Mouse (Mus musculus) MEL (cell line): Measurements from ENCODE around the gene Pde11a. TPM values are rescaled to one million over a fixed set of nuclear protein-coding genes. Genes with fewer than 3 reads are reported as not detected.

Experiments used
- DNase-seq: peaks from one replicate; pipeline ENCODE4 v3.0.0; 2011; ENCODE audit warnings: low read depth, low spot score
- H3K27ac ChIP-seq: 2 replicates; pipeline ENCODE4 v1.5.1; 2012; ENCODE audit warnings: low read depth, mild to moderate bottlenecking, control low read depth, low read length, moderate library complexity; ENCODE audit not compliant: control insufficient read depth
- H3K27me3 ChIP-seq, 2 experiments: fragments of 150-350 bp in 1 of 2; sonication (generic) in 1 of 2; 2 replicates each; pipeline ENCODE4 v1.6.1; 2012; ENCODE audit warnings: low read length in 2 of 2, mild to moderate bottlenecking in 2 of 2, improper control_type of control experiment in 1 of 2, moderate library complexity in 1 of 2; ENCODE audit not compliant: insufficient read depth in 2 of 2, control insufficient read depth in 1 of 2
- H3K36me3 ChIP-seq, 2 experiments: 2 replicates each; pipeline ENCODE4 v1.6.1; 2012 to 2014; ENCODE audit warnings: low read length in 2 of 2, improper control_type of control experiment in 1 of 2, inconsistent platforms in 1 of 2, mild to moderate bottlenecking in 1 of 2; ENCODE audit not compliant: insufficient read depth in 2 of 2, control insufficient read depth in 1 of 2
- H3K4me1 ChIP-seq, 2 experiments: fragments of 150-350 bp in 1 of 2; sonication (generic) in 1 of 2; 2 replicates each; pipeline ENCODE4 v1.6.1; 2012; ENCODE audit warnings: low read length in 2 of 2, improper control_type of control experiment in 1 of 2, mild to moderate bottlenecking in 1 of 2; ENCODE audit not compliant: insufficient read depth in 2 of 2, control insufficient read depth in 1 of 2
- H3K4me3 ChIP-seq, 2 experiments: fragments of 150-350 bp in 1 of 2; sonication (generic) in 1 of 2; 2 replicates each; pipeline ENCODE4 v1.5.1; 2012; ENCODE audit warnings: low read depth in 2 of 2, low read length in 2 of 2, mild to moderate bottlenecking in 2 of 2, moderate library complexity in 2 of 2, control low read depth in 1 of 2, improper control_type of control experiment in 1 of 2; ENCODE audit not compliant: control insufficient read depth in 1 of 2, insufficient read depth in 1 of 2
- H3K79me2 ChIP-seq: 2 replicates; pipeline ENCODE4 v1.6.1; 2012; ENCODE audit warnings: mild to moderate bottlenecking, low read length, moderate library complexity; ENCODE audit not compliant: control insufficient read depth, poor library complexity, insufficient read depth
- H3K9ac ChIP-seq: 2 replicates; pipeline ENCODE4 v1.6.1; 2012; ENCODE audit warnings: low read depth, mild to moderate bottlenecking, control low read depth, low read length, moderate library complexity; ENCODE audit not compliant: control insufficient read depth, poor library complexity, severe bottlenecking
- H3K9me3 ChIP-seq: fragments of 150-350 bp; sonication (generic); replicated peaks from 2 replicates; pipeline ENCODE4 v1.6.1; 2012; ENCODE audit warnings: mild to moderate bottlenecking, low read length, improper control_type of control experiment, moderate library complexity; ENCODE audit not compliant: insufficient read depth
- EP300 ChIP-seq, 2 experiments: IDR thresholded peaks; 2 replicates each; pipeline ENCODE4 v1.6.1; 2011; ENCODE audit warnings: improper control_type of control experiment in 2 of 2, low read length in 2 of 2, low read depth in 1 of 2, mild to moderate bottlenecking in 1 of 2
- ETS1 ChIP-seq: IDR thresholded peaks from 2 replicates; pipeline ENCODE4 v1.6.1; 2012; ENCODE audit warnings: low read depth, mild to moderate bottlenecking, inconsistent platforms, low read length, improper control_type of control experiment, moderate library complexity
- GATA1 ChIP-seq: IDR thresholded peaks from 2 replicates; pipeline ENCODE4 v1.6.1; 2011; ENCODE audit warnings: low read depth, low read length, improper control_type of control experiment
- MAFK ChIP-seq: IDR thresholded peaks from 2 replicates; pipeline ENCODE4 v1.6.1; 2011; ENCODE audit warnings: low read depth, mild to moderate bottlenecking, low read length, improper control_type of control experiment, borderline replicate concordance
- MAZ ChIP-seq: IDR thresholded peaks from 2 replicates; pipeline ENCODE4 v1.6.1; 2012; ENCODE audit warnings: low read depth, mild to moderate bottlenecking, inconsistent platforms, low read length, improper control_type of control experiment
- MEF2A ChIP-seq: IDR thresholded peaks from 2 replicates; pipeline ENCODE4 v1.6.1; 2014; ENCODE audit warnings: low read depth, mild to moderate bottlenecking, inconsistent platforms, low read length, improper control_type of control experiment; ENCODE audit not compliant: poor library complexity, insufficient replicate concordance, severe bottlenecking; ENCODE audit errors: extremely low read depth
- MXI1 ChIP-seq: IDR thresholded peaks from 2 replicates; pipeline ENCODE4 v1.6.1; 2011; ENCODE audit warnings: mild to moderate bottlenecking, low read depth, low read length, improper control_type of control experiment
- MYB ChIP-seq: IDR thresholded peaks from 2 replicates; pipeline ENCODE4 v1.6.1; 2011; ENCODE audit warnings: mild to moderate bottlenecking, low read depth, low read length, improper control_type of control experiment
- NRF1 ChIP-seq: IDR thresholded peaks from 2 replicates; pipeline ENCODE4 v1.6.1; 2014; ENCODE audit warnings: low read depth, mild to moderate bottlenecking, inconsistent platforms, low read length, improper control_type of control experiment, moderate library complexity; ENCODE audit not compliant: poor library complexity, insufficient read depth, severe bottlenecking
- POLR2AphosphoS5 ChIP-seq: IDR thresholded peaks from 2 replicates; pipeline ENCODE4 v1.6.1; 2012; ENCODE audit warnings: low read depth, borderline replicate concordance, mild to moderate bottlenecking, inconsistent platforms, low read length, moderate library complexity, mixed read lengths
- RCOR1 ChIP-seq: IDR thresholded peaks from 2 replicates; pipeline ENCODE4 v1.6.1; 2012; ENCODE audit warnings: low read depth, mild to moderate bottlenecking, inconsistent platforms, low read length, improper control_type of control experiment
- TAL1 ChIP-seq: IDR thresholded peaks from 2 replicates; pipeline ENCODE4 v1.6.1; 2012; ENCODE audit warnings: mild to moderate bottlenecking, inconsistent platforms, low read length, moderate library complexity, mixed read lengths
- TCF12 ChIP-seq: IDR thresholded peaks from 2 replicates; pipeline ENCODE4 v1.6.1; 2014; ENCODE audit warnings: low read depth, mild to moderate bottlenecking, inconsistent platforms, low read length, improper control_type of control experiment, moderate library complexity
- USF1 ChIP-seq: IDR thresholded peaks from 2 replicates; pipeline ENCODE4 v1.6.1; 2014; ENCODE audit warnings: low read depth, mild to moderate bottlenecking, inconsistent platforms, low read length, improper control_type of control experiment, moderate library complexity
- ZKSCAN1 ChIP-seq: IDR thresholded peaks from 2 replicates; pipeline ENCODE4 v1.6.1; 2012; ENCODE audit warnings: low read depth, mild to moderate bottlenecking, inconsistent platforms, low read length, improper control_type of control experiment, moderate library complexity
- polyA plus RNA-seq, 2 experiments: library from polyadenylated mRNA; stranded (reverse) in 1 of 2; unstranded in 1 of 2; fragments of >175 nt in 1 of 2; fragments of >200 nt in 1 of 2; gene quantifications; 2 replicates each; pipeline versions ENCODE4 v1.2.1 to v1.2.4; 2012; ENCODE audit warnings: low replicate concordance in 2 of 2, low read depth in 1 of 2; ENCODE audit not compliant: insufficient read length in 2 of 2, insufficient read depth in 1 of 2, missing spikeins in 1 of 2
- total RNA-seq: library from RNA; depleted of rRNA; stranded (reverse); fragments of 300-350 nt; gene quantifications from 2 replicates; pipeline ENCODE4 v1.2.3, GENCODE M21; 2012

Pde11a gene
- total and polyA plus RNA-seq, 3 experiments, result not detected

GRCm38 (mm10) chr2:75960366-75961330 lies 377.9 kb downstream of the Pde11a start (continued):
- no peak for TF ChIP-seq NRF1
- TF ChIP-seq EP300 (IDR thresholded peaks at IDR 0.05; ENCODE audit: low read depth in 1 of 2, low read length in 2 of 2), result no peak
- no peak for TF ChIP-seq POLR2AphosphoS5

- Histone ChIP-seq H3K36me3 (no peaks in the 10 kb centered on the region), H3K9ac (no peak overlapping the region), H3K9me3 (no peaks in the 10 kb centered on the region), H3K4me1 (no peaks in the 10 kb centered on the region; a peak in 1 of 4 replicates), H3K27me3 (peaks cover 0 to 2% of the 10 kb centered on the region in 2 experiments; a peak in 1 of 4 replicates), H3K4me3 (no peak overlapping the region), H3K79me2 (no peaks in the 10 kb centered on the region), H3K27ac (no peak overlapping the region)
- TF ChIP-seq MAZ, result no peak
- no peak for TF ChIP-seq ETS1
- no peak for TF ChIP-seq TAL1
- no peak for TF ChIP-seq MXI1
- no peak for TF ChIP-seq USF1
- no peak for TF ChIP-seq TCF12
- TF ChIP-seq ZKSCAN1, result no peak
- no peak for TF ChIP-seq EP300 (IDR thresholded peaks at IDR 0.05; ENCODE audit: low read depth in 1 of 2, low read length in 2 of 2)
- no peak for TF ChIP-seq GATA1
- no peak for TF ChIP-seq MYB
- no peak for TF ChIP-seq MEF2A
- no peak for TF ChIP-seq RCOR1
- no peak for TF ChIP-seq MAFK
- DNase-seq, result no peak
Observed at GRCm38 (mm10) chr2:75959850-75960365, 378.7 kb downstream of the Pde11a start.
